Mouse (Mus musculus) MEL (cell line): ENCODE measurements around the gene Sc5d.
A peak's percentile ranks its signal among the peaks of the same experiment; 100 is the strongest.

ENCODE experiments used
- BHLHE40 ChIP-seq: IDR thresholded peaks from 2 replicates; pipeline ENCODE4 v1.6.1; 2012; ENCODE audit warnings: low read depth, mild to moderate bottlenecking, inconsistent platforms, low read length, improper control_type of control experiment, borderline replicate concordance
- CHD2 ChIP-seq: IDR thresholded peaks from 2 replicates; pipeline ENCODE4 v1.6.1; 2011; ENCODE audit warnings: low read length, improper control_type of control experiment
- CTCF ChIP-seq, 3 experiments: IDR thresholded peaks in 2 of 3; conservative IDR thresholded peaks in 1 of 3; 2 replicates each; pipeline ENCODE4 v1.5.1; 2011 to 2012; ENCODE audit warnings: low read length in 3 of 3, low read depth in 2 of 3, mild to moderate bottlenecking in 2 of 3, improper control_type of control experiment in 1 of 3, inconsistent platforms in 1 of 3, mixed read lengths in 1 of 3, moderate library complexity in 1 of 3; ENCODE audit not compliant: control insufficient read depth in 1 of 3, insufficient read depth in 1 of 3, poor library complexity in 1 of 3, severe bottlenecking in 1 of 3
- GATA1 ChIP-seq: IDR thresholded peaks from 2 replicates; pipeline ENCODE4 v1.6.1; 2011; ENCODE audit warnings: low read depth, low read length, improper control_type of control experiment
- JUND ChIP-seq: IDR thresholded peaks from 2 replicates; pipeline ENCODE4 v1.6.1; 2011; ENCODE audit warnings: low read depth, mild to moderate bottlenecking, improper control_type of control experiment, low read length
- MAFK ChIP-seq: IDR thresholded peaks from 2 replicates; pipeline ENCODE4 v1.6.1; 2011; ENCODE audit warnings: low read depth, mild to moderate bottlenecking, low read length, improper control_type of control experiment, borderline replicate concordance
- MAZ ChIP-seq: IDR thresholded peaks from 2 replicates; pipeline ENCODE4 v1.6.1; 2012; ENCODE audit warnings: low read depth, mild to moderate bottlenecking, inconsistent platforms, low read length, improper control_type of control experiment
- POLR2A ChIP-seq, 2 experiments: IDR thresholded peaks; 2 replicates each; pipeline ENCODE4 v1.6.1; 2011 to 2012; ENCODE audit warnings: low read length in 2 of 2, mild to moderate bottlenecking in 2 of 2, control low read depth in 1 of 2, improper control_type of control experiment in 1 of 2, low read depth in 1 of 2, moderate library complexity in 1 of 2; ENCODE audit not compliant: control insufficient read depth in 1 of 2, insufficient read depth in 1 of 2, poor library complexity in 1 of 2
- POLR2AphosphoS2 ChIP-seq: IDR thresholded peaks from 2 replicates; pipeline ENCODE4 v1.6.1; 2011; ENCODE audit warnings: low read length, improper control_type of control experiment
- RCOR1 ChIP-seq: IDR thresholded peaks from 2 replicates; pipeline ENCODE4 v1.6.1; 2012; ENCODE audit warnings: low read depth, mild to moderate bottlenecking, inconsistent platforms, low read length, improper control_type of control experiment
- UBTF ChIP-seq: IDR thresholded peaks from 2 replicates; pipeline ENCODE4 v1.6.1; 2012; ENCODE audit warnings: low read depth, mild to moderate bottlenecking, inconsistent platforms, low read length, improper control_type of control experiment, moderate library complexity, borderline replicate concordance; ENCODE audit not compliant: insufficient read depth
- ZC3H11A ChIP-seq: IDR thresholded peaks from 2 replicates; pipeline ENCODE4 v1.6.1; 2012; ENCODE audit warnings: low read depth, mild to moderate bottlenecking, inconsistent platforms, low read length, improper control_type of control experiment
- ZNF384 ChIP-seq: IDR thresholded peaks from 2 replicates; pipeline ENCODE4 v1.6.1; 2012; ENCODE audit warnings: low read depth, mild to moderate bottlenecking, inconsistent platforms, low read length, improper control_type of control experiment

DNA sequence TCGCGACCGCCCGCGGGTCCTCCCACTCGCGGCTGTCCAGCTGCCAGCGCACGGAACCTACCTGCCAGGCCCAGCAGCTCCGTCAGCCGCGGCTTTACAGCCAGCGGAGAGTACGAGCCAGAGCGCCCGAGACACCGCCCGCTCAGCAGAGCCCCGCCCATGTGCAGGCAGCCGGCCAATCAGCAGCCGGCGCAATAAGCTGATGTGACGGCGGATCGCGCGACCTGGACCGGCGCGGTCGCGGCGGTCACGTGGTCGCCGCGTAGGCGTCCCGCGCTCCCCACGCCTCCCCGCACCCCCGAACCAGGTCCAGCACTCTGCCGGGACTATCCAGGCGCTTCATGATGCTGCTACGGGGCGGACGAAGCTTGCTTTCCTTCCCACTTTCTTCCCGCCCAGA lies at the start of gene Sc5d:
- TF ChIP-seq CTCF (IDR thresholded peaks at IDR 0.05 in 2 of 3, conservative IDR thresholded peaks at IDR 0.05 in 1 of 3; ENCODE audit: control insufficient read depth in 1 of 3, insufficient read depth in 1 of 3, low read depth in 2 of 3, low read length in 3 of 3, poor library complexity in 1 of 3, severe bottlenecking in 1 of 3) (no peak), ZNF384 (no peak), BHLHE40 (no peak), UBTF (no peak), RCOR1 (no peak), CHD2 (no peak), MAZ (0 out of 2 replicates have a peak, but pooled peaks have one; percentile 11), GATA1 (no peak), MAFK (no peak), POLR2A (IDR thresholded peaks at IDR 0.05; ENCODE audit: control insufficient read depth in 1 of 2, insufficient read depth in 1 of 2, low read depth in 1 of 2, low read length in 2 of 2, poor library complexity in 1 of 2) (peak; percentile 75 to 78), POLR2AphosphoS2 (peak; percentile 56; the same call in 1 of the 2 replicates), ZC3H11A (no peak), JUND (no peak)
